Mouse (Mus musculus) heart, postnatal 10 days (tissue): ENCODE measurements around the gene Ptpdc1. TPM values are rescaled to one million over a fixed set of nuclear protein-coding genes. Genes with fewer than 3 reads are reported as not detected.

ENCODE experiments used
- DNase-seq, 2 experiments: peaks; one replicate each; pipeline ENCODE4 v3.0.0; 2021
- intact Hi-C: fragments of 180-260 bp; cut with DNase I; formaldehyde crosslinking; loops from one replicate; pipeline ENCODE4 v1.15.1; 2025
- total RNA-seq, 2 experiments: library from RNA; stranded (reverse); gene quantifications; 2 replicates each; pipeline ENCODE4 v1.2.3; 2021

Ptpdc1 gene
- total RNA-seq, 2 experiments from 2014 or later: 8.4 TPM

DNA sequence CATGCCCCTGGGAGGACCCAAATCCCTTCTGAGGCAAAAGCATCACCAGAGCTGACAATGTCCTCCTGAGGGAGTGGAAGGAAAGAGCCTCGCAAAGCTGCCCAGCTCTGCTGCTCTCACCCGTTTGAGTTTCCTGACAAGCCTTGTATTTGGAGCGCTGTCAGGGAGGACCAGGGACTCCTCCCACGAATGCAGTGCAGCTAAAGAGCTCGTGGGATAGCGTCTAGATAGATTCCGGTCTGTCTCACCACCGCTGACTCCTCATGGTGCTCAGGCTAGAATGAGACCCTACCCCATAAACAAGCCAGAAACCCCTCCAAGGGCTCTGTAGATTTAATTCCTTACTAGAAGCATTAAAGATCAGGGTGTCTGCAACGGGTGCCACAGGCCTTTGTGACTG lies 32.3 kb upstream of the Ptpdc1 start:
- DNase-seq: no peak
- intact Hi-C loops: no loop called here

DNA sequence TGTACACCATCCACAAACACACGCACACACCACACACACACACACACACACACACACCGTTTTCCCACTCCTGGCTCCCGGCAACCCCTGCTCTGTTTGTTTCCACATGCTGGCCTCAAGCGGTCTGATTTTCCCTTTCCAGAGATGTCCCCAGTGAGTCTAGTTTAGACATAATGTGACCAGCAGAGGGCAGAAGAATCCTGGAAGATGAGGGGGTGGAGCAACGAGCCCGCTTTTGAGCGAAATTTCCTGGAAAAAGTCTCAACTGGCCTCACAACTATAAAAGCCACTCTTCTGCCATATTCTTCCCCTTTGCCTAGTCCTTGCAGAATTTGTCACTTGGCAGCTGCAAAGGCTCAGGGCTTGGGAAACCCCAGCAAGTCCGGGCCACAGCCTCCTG lies 30.2 kb upstream of the Ptpdc1 start:
- peak; percentile 69 to 84 for DNase-seq

DNA sequence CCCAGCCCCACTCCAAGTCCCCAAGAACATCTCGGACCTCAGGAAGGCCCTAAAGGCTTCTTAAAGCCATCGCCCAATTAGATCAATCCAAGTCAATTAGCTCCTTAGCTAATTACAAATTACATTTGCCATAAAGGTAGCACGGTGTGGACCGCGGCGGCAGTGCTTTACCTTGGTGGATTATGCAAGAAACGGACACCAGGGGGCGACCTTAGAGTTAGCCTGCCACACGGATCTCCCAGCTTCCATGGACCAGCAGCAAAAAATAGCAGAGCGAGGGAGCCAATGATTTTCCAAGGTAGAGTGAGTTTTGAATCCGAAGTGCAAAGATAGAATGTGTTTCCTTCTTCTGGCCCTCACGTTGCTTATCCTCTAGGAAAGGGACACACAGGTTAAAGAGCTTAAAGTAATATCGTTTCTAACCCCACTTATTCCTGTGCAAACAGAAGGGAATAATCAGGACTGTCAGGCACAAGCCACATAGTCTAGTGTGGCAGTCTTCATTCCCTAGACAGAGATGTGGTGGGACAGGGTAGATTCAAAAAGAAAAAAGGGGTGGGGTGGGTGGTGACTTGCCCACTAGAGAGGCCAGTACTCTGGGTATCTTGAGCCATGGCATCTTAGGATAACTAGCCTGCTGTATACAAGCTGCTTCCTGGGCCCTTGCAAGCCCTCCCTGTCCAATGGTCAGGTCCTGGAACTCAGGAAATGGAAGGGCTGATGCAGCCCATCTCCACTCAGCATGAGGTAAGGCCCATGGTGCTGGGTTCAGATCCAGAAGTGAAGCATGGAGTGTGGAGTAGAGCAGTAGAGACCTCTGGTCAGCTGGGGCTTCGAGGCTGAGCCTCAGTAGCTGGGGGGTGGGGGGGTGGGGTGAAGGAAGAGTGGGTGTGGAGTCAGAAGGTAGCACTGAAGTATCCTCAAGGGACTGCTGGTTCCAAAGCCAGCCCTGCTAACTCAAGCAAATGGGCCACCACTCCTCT lies 28.6 kb upstream of the Ptpdc1 start:
- DNase-seq: peak; percentile 68 to 86
- intact Hi-C loops: loop anchor here (2.0 kb wide), 2 partner anchors 345 to 519 kb away; no protein-coding TSS in a partner anchor

More for the DNA sequence above, 30.2 kb upstream of the Ptpdc1 start:
- intact Hi-C loops: loop anchor here (1.0 to 2.0 kb wide), 4 partner anchors 77 to 517 kb away; no protein-coding TSS in a partner anchor

DNA sequence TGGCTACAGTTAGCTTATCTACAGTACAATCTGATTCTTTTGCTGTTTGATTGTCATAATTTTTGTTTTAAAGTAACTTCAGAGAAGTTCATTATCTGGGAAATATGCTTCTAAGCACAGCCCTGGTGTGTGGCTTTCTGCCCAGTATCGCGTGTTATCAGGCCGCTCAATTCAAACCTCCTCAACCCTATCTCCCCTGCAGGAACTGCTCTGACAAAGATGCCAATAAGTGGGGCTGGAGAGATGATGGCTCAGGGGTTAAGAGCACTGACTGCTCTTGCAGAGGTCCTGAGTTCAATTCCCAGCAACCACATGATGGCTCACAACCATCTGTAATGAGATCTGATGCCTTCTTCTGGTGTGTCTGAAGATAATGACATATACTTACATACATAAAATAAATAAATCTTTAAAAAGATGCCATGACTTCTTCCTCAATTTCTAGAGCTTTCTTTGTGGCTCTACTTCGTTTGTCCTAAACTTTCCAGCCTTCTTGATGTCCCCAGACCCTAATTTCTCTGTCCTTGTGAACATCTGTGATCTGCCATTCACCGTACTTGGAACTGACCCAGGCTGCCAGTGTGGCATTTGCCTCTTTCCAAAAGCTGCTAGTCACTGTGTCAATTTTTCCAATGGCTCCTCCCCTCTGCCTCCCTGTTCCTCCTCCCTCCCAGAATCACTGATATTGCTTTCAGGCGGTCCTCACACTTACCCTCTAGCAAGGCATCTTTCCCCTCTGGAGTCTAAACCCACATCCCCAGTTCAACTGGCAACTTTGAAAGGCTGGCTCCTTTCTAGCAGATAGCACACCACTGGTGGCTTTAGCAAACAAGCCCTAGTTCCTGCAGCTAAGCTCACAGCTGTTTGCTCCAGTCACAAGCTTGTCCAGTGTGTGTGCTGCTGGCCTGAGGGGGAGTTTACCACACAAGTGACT lies 25.9 kb upstream of the Ptpdc1 start:
- intact Hi-C loops: no loop called here

DNA sequence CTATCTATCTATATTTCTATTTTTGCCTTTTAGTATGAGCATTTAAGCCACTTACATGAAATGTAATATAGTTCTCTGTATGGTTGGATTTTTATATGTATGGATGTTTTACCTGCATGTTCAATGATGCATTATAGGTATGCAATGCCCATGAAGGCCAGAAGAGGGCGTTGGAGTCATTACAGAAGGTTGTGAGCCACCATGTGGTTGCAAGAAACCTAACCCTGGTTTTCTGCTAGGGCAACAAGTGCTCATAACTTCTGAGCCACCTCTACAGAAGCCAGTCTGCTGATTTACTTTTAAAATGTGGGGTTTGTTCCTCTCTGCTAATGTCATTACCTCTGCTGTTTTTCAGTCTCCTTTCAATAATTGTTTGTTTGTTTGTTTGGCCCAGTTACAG lies 25.2 kb upstream of the Ptpdc1 start:
- intact Hi-C loops: no loop called here
- no peak for DNase-seq

More for the DNA sequence above, 25.9 kb upstream of the Ptpdc1 start:
- DNase-seq: no peak

DNA sequence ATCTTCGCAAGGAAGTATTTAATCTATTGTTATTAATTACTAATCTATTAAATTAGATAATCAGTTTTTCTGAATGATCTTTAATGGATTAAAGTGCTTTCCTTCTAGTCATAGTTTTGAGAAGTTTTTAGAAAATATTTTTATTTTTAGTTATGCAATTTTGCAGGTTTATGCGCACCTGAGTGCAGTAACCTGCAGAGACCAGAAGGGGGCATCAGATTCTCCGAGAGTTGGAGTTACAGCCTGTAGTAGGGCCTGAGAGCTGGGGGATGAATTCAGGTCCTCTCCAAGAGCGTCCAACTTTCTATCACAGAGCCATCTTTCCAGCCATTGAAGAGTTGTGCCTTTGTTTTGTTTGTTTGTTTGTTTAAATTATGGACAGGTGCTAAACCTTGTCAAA lies 21.2 kb upstream of the Ptpdc1 start:
- intact Hi-C loops: no loop called here
- DNase-seq: no peak

DNA sequence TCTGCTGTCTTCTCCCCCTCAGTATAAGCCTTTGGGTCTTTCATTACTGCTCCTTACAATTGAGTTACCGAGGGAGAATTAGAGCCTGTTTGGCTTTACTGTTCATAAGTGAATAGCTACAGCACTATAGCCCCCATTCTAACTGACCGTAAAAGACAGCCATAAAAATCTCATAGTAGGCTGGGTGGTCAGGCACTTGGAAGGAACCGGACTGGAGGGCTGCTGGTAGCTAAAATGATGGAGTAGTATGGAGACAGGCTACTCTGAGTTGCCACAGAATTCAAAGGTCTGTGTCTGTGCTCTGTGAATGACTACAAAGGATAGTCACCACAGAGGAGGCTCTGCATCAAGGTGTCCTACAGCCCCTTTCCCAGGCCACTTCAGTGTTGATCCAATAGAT lies 18.5 kb upstream of the Ptpdc1 start:
- no peak for DNase-seq
- intact Hi-C loops: no loop called here

DNA sequence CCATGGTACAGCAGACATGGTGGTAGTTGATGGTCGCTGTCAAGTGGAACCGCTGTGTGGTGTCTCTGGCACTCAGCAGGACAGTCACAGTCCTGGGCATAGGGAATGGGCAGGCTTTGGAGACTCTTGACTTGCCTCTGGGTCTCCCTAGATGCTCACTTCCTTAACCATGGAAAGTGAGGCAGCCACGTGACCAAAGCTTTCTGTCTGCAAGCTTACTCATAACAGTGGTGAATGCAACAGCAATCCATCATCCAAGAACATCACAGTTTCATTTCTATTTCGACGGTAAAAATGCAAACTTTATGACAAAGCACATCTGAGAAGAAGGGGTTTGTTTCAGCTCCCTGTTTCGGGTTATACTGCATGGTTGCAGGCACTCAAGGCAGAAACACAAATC lies 17.6 kb upstream of the Ptpdc1 start:
- intact Hi-C loops: no loop called here
- no peak for DNase-seq

DNA sequence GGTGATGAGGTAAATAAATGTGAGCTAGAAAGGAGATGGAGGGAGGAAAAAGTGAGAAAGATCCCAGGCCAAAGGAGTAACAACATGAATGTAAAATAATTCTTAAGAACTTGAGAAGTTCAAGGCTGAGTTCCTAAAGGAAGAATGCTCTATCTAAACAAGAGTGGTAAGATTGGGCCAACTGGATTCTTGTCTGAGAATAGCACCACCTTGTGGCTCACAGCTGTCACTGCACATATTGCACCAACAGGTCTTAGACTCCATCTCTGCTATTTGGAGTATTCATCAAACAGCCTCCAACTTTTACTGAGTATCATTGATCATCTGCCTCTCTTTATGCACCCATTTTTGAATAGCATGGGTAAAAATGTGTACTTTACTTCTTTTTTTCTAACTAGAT lies 14.1 kb upstream of the Ptpdc1 start:
- intact Hi-C loops: loop anchor here (1.0 to 2.0 kb wide), 2 partner anchors 67 to 111 kb away; no protein-coding TSS in a partner anchor
- DNase-seq: peak; percentile 77 to 80

DNA sequence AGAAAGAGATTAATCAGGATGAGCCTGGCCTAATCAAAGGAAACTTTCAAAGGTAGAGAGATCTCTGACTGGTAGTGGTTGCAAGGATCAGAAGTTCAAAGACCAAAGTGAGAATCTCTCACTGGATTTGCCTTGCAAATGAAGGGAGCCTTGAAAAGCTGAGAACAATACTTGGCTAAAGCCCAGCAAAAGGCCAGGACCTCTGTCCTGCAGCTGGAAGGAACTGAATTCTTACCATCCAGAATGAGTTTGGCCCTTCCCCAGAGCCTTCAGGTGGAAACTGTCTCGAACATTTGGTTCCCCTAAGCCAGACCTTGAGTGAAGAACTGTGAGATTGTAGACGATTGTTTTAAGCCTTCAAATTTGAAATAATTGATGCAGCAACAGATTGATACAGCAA lies 12.2 kb upstream of the Ptpdc1 start:
- no peak for DNase-seq
- intact Hi-C loops: loop anchor here (2.0 kb wide), 1 partner anchor 65 kb away; no protein-coding TSS in a partner anchor

DNA sequence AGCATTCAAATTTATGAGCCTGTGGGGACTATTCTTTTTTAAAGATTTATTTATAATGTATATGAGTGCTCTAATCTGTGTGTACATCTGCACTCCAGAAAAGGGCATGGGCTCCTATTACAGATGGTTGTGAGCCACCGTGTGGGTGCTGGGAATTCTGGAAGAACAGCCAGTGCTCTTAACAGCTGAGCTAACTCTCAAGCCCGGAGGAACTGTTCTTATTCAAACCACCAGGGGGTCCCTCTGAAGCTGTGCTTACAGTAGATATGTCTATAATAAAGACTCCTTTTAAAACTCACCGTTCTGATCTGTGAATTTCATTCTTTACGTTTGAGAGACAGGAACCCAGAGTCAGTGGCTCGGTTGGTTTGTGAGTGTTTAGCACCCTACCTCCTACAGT lies 6.2 kb upstream of the Ptpdc1 start:
- no peak for DNase-seq
- intact Hi-C loops: no loop called here

DNA sequence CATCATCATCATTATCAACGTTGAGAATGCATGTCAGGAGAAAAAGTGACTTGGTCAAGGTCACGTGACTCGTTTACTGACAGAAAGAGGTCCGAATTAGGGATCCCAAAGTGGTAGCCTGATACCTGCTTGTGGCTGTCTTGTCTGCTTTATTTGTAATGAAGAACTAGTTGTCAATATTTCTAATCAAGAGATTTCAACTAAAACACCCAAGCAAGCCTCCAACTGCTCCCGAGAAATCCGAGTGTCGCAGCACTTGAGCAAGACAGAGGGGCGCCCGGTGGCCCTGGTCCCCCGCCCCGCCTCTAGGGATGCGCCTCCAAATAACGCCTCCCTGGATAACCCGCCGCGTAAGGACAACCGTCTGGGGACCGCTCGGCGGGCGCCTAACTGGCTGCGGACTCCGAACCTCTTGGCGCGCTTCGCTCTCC lies 481 bp downstream of the Ptpdc1 start:
- intact Hi-C loops: no loop called here
- no peak for DNase-seq

DNA sequence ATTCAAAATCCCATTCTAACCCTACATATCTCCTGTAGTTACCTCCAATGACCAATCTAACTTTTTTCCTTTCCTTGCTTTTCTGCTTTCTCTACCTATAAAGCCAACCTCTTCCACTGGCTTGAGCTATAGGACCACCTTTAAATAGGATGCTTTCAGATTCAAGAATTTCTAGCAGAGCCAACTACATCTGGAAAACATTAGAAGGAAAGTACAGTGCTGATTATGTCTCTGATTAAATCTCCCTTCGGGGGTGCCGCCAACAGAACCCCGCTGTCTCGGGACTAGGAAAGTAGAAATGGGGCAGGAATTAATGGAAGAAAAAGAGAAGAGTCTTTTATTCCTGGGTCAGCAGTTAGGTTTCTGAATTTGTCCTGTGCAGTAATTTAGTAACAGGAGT lies 6.6 kb downstream of the Ptpdc1 start:
- intact Hi-C loops: no loop called here

DNA sequence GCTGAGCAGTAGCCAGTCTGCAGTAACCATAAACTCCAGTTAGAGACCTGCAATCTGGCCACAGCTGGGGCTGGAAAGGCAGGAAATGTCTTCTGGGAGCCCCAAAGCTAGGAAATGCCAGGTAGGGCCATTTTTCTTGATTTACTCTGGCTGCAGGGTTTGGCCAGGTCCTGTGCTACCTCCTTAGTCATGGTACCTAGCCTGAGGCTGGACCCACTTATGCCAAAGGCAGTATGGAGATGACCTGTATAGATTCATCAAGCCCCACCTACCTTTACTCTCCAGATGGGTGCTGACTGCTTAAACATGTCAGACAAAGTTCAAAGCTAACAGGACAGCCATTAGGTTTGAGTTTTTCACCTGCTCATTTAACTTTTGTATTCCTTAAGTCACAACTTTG lies 7.7 kb downstream of the Ptpdc1 start:
- intact Hi-C loops: no loop called here
- no peak for DNase-seq

More for the DNA sequence above, 6.6 kb downstream of the Ptpdc1 start:
- DNase-seq: no peak

DNA sequence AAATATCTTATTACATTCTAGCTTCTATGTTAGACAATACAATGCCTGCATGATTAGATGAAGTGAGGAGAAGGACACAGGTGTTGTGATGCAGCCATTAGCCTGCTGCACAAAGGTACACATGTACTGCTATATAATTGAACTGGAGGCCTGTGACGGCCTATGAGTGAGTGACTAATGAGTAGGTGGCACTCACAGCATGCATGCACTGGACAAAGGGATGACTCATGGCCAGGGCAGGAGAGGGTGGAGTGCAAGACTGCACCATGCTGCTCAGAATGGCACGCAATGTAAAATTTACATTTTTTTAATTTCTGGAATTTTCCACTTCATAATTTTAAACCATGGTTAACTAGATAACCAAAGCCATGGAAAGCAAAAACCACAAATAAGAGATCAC lies 10.9 kb downstream of the Ptpdc1 start:
- intact Hi-C loops: no loop called here

DNA sequence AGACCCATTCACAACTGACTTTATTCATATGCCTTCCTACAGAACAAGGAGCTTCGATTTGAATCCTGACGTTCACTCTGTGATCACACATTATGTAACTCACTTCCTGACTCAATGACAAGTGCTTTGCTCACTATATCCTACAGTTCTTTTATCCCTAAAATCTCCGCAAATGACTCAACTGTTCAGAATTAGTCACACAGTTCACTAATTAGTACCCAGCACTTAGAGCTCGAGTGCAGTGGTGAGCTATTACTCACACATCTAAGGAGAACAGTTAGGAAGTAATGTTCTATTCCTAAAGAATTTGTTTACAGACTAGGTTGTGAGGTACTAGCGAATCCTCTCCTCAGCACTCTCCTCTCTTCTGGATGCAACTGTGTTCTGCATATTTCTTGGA lies 16.4 kb downstream of the Ptpdc1 start:
- no peak for DNase-seq

More for the DNA sequence above, 10.9 kb downstream of the Ptpdc1 start:
- no peak for DNase-seq

DNA sequence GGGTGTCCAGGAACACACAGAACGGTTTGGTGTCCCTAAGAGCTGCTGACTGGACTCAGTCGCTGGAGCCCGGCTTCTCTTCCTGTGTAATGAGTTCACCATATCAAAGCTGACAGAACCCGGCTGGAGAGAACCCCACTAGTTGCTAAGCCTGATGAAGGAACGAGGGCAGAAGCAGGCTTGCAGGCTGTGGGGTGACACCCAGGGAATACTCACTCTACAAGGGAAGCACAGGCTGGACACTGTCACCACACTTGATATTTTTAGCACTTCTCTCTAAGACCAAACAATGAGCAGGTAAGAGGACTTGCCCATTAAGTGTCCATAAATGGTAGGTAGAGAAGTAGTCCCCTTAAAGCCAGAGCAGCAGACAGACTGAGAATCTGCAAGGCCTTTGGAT lies 20.9 kb downstream of the Ptpdc1 start:
- peak; percentile 10 to 18 for DNase-seq
- intact Hi-C loops: no loop called here

More for the DNA sequence above, 16.4 kb downstream of the Ptpdc1 start:
- intact Hi-C loops: no loop called here

DNA sequence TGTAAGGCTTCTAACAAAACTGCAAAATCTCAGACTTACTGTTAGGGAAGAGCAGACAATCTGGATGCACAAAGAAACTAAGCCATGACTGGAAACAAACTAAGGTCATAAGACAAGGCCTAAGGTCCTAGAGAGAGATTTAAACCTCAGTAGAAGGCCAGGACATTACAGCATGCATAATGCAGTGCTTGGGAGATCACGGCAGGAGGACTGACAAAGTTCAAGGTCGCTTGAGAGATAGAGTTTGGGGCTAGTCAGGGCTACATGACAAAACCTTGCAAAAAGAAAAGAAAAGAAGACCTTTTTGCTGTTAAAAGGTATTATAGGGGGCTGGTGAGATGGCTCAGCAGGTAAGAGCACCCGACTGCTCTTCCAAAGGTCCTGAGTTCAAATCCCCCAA lies 22.2 kb downstream of the Ptpdc1 start:
- DNase-seq: no peak
- intact Hi-C loops: no loop called here

DNA sequence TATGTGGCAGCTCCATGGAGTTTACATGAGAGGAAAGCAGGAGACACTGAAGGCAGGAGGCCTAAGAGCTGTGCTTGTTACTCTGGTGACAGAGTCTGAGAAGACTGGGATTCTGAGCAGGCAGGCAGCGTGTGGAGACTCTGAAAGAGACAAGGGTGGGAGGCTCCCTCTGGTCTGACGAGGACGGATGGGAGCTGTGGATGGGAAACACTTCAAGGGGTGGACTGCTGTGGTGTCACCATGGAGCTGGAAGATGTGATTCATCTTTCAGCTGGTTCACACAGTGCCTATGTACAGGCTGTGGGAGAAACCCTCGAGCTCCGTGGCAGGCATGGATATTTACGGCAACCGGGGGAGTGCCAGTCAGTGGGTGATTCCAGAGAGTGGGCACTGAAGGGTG lies 30.9 kb downstream of the Ptpdc1 start:
- intact Hi-C loops: no loop called here

DNA sequence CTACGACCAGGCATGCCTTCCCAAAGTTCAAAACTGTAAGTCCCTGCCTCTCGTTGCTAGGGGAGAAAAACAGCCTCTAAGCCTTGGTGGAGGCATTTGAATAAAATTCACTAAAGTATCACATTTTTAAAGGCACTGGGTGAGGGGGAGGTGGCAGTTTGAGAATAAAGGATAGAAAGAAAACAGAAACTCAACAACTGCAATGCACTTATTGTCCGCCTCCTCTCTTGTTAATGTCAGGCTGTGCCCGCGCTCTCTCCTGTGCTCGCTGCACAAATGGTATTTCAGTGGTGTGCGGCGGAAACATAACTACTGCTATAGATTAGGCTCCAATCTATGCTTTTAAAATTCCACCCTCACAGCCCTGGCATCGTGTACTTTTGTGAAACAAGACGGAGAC lies 31.4 kb downstream of the Ptpdc1 start:
- no peak for DNase-seq
- intact Hi-C loops: no loop called here

More for the DNA sequence above, 30.9 kb downstream of the Ptpdc1 start:
- DNase-seq: no peak

DNA sequence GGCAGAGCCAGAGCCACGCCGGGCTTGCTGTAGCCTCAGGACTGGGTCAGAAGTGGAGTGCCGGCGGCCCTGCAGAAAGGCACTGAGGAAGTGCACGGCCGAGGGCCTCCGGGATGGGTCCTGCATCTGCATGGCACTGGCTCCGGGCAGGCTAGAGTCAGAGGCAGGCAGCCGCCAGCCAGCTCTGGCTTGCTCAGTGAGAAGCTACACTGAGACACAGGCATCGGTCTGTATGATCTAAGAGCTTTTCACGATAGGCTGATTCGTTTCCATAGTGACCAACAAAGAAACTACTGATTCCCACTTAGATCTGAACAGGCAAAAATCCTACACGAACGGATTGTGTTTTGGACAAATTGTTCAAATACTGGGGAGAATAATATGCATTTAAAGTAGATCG lies 32.3 kb downstream of the Ptpdc1 start:
- DNase-seq: no peak
- intact Hi-C loops: no loop called here
